Mouse (Mus musculus) kidney, embryonic 16.5 days (tissue): Measurements from ENCODE around the gene Sh2d5. TPM values are rescaled to one million over a fixed set of nuclear protein-coding genes. Genes with fewer than 3 reads are reported as not detected.

Experiments
- ATAC-seq: fragments of 200-750 bp; cut with Nextera tagmentation; 2 replicates; pipeline ENCODE4 v1.8.0; 2017; ENCODE audit warnings: moderate TSS enrichment; ENCODE audit not compliant: low FRiP score, low TSS enrichment
- H3K27ac ChIP-seq: fragments of 300-500 bp; sonication (generic); 2 replicates; pipeline ENCODE4 v1.5.1; 2014; ENCODE audit warnings: low read length
- H3K27me3 ChIP-seq: fragments of 300-500 bp; sonication (generic); 2 replicates; pipeline ENCODE4 v1.6.1; 2014; ENCODE audit warnings: low read length, control low read depth, mixed read lengths; ENCODE audit not compliant: insufficient read depth
- H3K36me3 ChIP-seq: fragments of 300-500 bp; sonication (generic); 2 replicates; pipeline ENCODE4 v1.6.1; 2014; ENCODE audit warnings: low read length, control low read depth, mixed read lengths; ENCODE audit not compliant: insufficient read depth
- H3K4me1 ChIP-seq: fragments of 300-500 bp; sonication (generic); 2 replicates; pipeline ENCODE4 v1.6.1; 2014; ENCODE audit warnings: low read length, control low read depth, mixed read lengths; ENCODE audit not compliant: insufficient read depth
- H3K4me2 ChIP-seq: fragments of 300-500 bp; sonication (generic); replicated peaks from 2 replicates; pipeline ENCODE4 v1.6.1; 2014; ENCODE audit warnings: low read depth, low read length
- H3K4me3 ChIP-seq: fragments of 300-500 bp; sonication (generic); 2 replicates; pipeline ENCODE4 v1.5.1; 2014; ENCODE audit warnings: mild to moderate bottlenecking, low read length
- H3K9ac ChIP-seq: fragments of 300-500 bp; sonication (generic); replicated peaks from 2 replicates; pipeline ENCODE4 v1.6.1; 2014; ENCODE audit warnings: low read length
- H3K9me3 ChIP-seq: fragments of 300-500 bp; sonication (generic); 2 replicates; pipeline ENCODE4 v1.6.1; 2016; ENCODE audit warnings: low read length, control low read depth
- WGBS: fragments of 180-500 bp; shearing (Covaris S2); extraction: QIAGEN DNeasy Blood & Tissue Kit; methylation state at CpG from one replicate; pipeline ENCODE4 v1.1.7; 2014; 5-methylcytosine and 5-hydroxymethylcytosine counted together
- polyA plus RNA-seq: library from polyadenylated mRNA; unstranded; fragments of >200 nt; fragmentation: Nextera tagmentation; extraction: Ambion mirVana; gene quantifications from 2 replicates; pipeline ENCODE4 v1.2.1, GENCODE M21; 2015

Sh2d5 gene
- polyA plus RNA-seq = 0.67 and 0.76 TPM in 2 replicates

DNA sequence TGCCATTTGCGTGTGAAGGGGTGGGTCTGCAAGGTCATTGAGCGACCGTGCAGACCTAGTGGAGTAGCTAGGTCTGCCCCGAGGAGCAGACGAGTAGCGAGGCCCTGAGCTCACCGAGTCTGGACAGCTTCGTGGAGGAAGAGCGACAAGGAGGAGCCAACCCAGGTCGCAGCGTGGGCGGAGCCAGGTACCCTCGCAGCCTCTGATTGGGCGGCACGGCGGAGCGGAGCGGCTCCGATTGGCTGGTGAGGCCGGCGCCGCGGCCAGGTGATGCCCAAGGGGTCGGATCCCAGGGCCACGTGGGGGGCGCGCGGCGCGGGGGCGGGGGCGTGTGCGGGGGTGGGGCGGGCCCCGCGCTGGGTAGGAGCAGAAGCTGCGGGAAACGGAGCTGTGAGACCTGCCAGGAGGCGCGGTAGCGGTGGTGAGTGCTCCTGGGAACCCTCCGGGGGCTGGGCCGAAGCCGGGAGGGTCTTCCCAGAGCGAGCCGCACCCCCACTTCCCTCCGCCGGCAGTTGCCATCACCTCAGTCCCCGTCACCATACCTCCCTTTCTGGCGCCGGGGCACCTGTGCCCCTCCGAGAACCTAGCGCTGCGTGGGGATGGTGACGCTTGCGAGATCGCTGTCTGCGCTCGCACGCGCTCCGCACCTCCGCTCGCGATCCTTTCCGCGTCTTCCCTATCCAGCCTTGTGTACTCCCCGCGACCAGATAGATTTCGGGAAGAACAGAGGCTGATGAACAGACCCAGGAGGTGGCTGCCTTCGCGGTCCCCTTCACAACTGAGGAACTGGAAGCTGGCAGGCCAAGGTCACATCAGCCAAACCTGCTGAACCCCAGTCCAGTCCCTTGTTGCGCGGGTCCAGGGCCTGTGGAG lies at the start of gene Sh2d5, which contains the start of gene Kif17:
Gene Sh2d5, plus strand, starts transcription at position 316 of the 873 bp plus-strand sequence.
Gene Kif17, plus strand, starts transcription at position 348 of the 873 bp plus-strand sequence.
- Histone ChIP-seq H3K27me3 (peaks cover 27% of the 10 kb centered on the region), H3K9ac (peak within 1 kb of the TSS; percentile 61), H3K27ac (0 out of 2 replicates have a peak within 1 kb of the TSS, but pooled peaks have one; percentile 6), H3K9me3 (no peaks in the 10 kb centered on the region), H3K4me3 (peak within 1 kb of the TSS; percentile 59), H3K36me3 (peaks cover 13% of the 10 kb centered on the region), H3K4me1 (peaks cover 33% of the 10 kb centered on the region), H3K4me2 (peak within 1 kb of the TSS; percentile 99)
- ATAC-seq = peak; percentile 91
- WGBS = under 1% methylated on average over 52 of the region's 74 CpGs

DNA sequence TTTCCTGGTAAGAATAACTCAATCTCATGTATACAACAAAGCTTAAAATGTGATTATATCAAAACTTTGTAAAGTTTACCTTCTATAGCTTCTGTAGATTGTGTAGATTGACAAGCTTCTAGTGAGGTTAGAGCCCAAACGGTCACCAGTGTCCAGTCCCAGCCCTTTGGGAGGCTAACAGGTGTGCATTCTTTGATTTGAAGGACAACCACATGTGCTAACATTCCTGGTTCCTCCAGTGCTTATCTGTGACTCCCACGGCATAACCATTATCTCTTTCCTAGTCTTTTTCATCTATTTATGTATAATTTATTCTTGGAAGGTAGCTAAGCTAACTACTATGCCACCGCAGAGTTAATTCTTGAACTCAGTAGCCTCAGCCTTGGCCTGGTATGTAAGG lies 49.4 kb upstream of the Sh2d5 start:
- H3K4me1 ChIP-seq = no peaks in the 10 kb centered on the region
- 91% methylated on average over 3 of the region's 3 CpGs for WGBS
- H3K27ac ChIP-seq = no peak overlapping the region
- H3K27me3 ChIP-seq = no peaks in the 10 kb centered on the region
- no peak for ATAC-seq
- H3K9me3 ChIP-seq = no peaks in the 10 kb centered on the region
- H3K4me3 ChIP-seq = no peak overlapping the region
- H3K36me3 ChIP-seq = peaks cover 79% of the 10 kb centered on the region
- H3K9ac ChIP-seq = no peak overlapping the region
- H3K4me2 ChIP-seq = no peak overlapping the region

DNA sequence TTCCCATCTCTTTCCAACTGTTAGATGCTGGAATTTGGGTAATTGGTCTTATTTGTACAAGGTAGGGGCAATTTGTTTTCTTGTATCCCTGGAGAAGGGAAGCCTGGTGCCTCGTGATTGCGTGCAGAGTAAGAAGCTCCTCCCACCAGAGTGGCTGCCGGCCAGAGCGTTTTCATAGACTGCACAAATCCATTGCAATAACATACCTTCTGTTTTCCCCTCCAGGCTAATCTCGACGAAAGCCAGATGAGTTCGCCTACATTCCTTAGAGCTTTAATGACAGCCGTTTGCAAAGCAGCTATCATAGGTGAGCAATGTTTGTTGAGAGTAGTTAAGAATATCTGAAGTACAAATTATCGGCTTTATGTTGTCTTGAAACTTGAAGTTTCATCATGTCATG lies 48.5 kb upstream of the Sh2d5 start:
- Histone ChIP-seq H3K9me3 (no peaks in the 10 kb centered on the region), H3K9ac (no peak overlapping the region), H3K36me3 (peaks cover 74% of the 10 kb centered on the region), H3K4me1 (no peaks in the 10 kb centered on the region), H3K4me2 (no peak overlapping the region), H3K27ac (no peak overlapping the region), H3K27me3 (no peaks in the 10 kb centered on the region), H3K4me3 (no peak overlapping the region)
- 80% methylated on average over 9 of the region's 9 CpGs for WGBS
- no peak for ATAC-seq

GRCm38 (mm10) chr4:138210116-138210515 lies 40.1 kb upstream of the Sh2d5 start:
- Histone ChIP-seq H3K9me3 (no peaks in the 10 kb centered on the region), H3K27ac (no peak overlapping the region), H3K4me1 (no peaks in the 10 kb centered on the region), H3K9ac (no peak overlapping the region), H3K27me3 (no peaks in the 10 kb centered on the region), H3K4me2 (no peak overlapping the region), H3K4me3 (no peak overlapping the region), H3K36me3 (peaks cover 29% of the 10 kb centered on the region)
- ATAC-seq = no peak
- 93% methylated on average over 5 of the region's 5 CpGs for WGBS

GRCm38 (mm10) chr4:138213861-138214260 lies 36.3 kb upstream of the Sh2d5 start:
- WGBS = 82% methylated on average over 3 of the region's 3 CpGs
- Histone ChIP-seq H3K27me3 (no peaks in the 10 kb centered on the region), H3K9me3 (no peaks in the 10 kb centered on the region), H3K4me3 (no peak overlapping the region), H3K4me1 (peaks cover 20% of the 10 kb centered on the region), H3K36me3 (peaks cover 13% of the 10 kb centered on the region), H3K4me2 (no peak overlapping the region), H3K9ac (no peak overlapping the region), H3K27ac (no peak overlapping the region)
- ATAC-seq = no peak

DNA sequence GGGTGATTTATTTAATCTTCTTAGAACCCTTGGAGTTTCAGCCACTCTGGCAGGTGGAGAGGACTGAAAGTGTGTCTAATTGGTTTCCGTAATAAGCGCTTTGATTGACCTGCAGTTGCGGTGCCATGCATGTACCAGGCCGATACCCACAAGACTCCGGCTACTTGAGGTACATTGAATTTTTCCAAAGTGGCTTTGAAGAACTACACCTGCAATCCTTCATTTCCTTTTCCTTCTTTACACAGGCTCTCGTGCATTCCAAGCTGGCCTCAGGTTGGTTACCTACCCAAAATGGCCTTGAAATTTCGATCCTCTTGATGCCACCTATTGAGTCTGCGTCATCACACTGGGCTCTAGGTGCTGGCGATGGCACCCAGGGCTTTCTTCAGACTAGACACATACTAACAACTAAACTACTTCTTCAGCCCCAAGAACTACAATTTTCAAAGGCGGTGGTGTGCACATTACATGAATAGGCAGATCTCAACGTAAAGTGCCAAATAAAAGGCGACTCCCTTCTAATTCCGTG lies 34.5 kb upstream of the Sh2d5 start:
- Histone ChIP-seq H3K4me2 (peak overlapping the region; percentile 78), H3K36me3 (peaks cover 7% of the 10 kb centered on the region; the same call in 1 of the 2 replicates), H3K4me1 (peaks cover 36% of the 10 kb centered on the region), H3K27me3 (no peaks in the 10 kb centered on the region), H3K9ac (peak overlapping the region; percentile 97), H3K27ac (peak overlapping the region; percentile 99), H3K4me3 (peak overlapping the region; percentile 90), H3K9me3 (no peaks in the 10 kb centered on the region)
- WGBS = 44% methylated on average over 13 of the region's 13 CpGs
- no peak for ATAC-seq

- Histone ChIP-seq H3K9me3 (no peaks in the 10 kb centered on the region), H3K9ac (peak within 1 kb of the TSS; percentile 97), H3K4me3 (peak within 1 kb of the TSS; percentile 90), H3K27ac (peak within 1 kb of the TSS; percentile 99), H3K36me3 (peaks cover 7% of the 10 kb centered on the region; the same call in 1 of the 2 replicates), H3K4me1 (peaks cover 36% of the 10 kb centered on the region), H3K27me3 (no peaks in the 10 kb centered on the region), H3K4me2 (peak within 1 kb of the TSS; percentile 93)
- WGBS = under 1% methylated on average over 82 of the region's 84 CpGs
- ATAC-seq = peak; percentile 73
Observed at GRCm38 (mm10) chr4:138216200-138216890, 33.9 kb upstream of the Sh2d5 start, which contains the start of gene Hp1bp3. Hp1bp3 (plus strand) TSS chr4:138216296.

GRCm38 (mm10) chr4:138216891-138217392 lies 33.3 kb upstream of the Sh2d5 start:
- ATAC-seq = peak; percentile 97
- Histone ChIP-seq H3K4me3 (peak overlapping the region; percentile 90), H3K36me3 (peaks cover 10% of the 10 kb centered on the region), H3K27ac (peak overlapping the region; percentile 99), H3K9me3 (no peaks in the 10 kb centered on the region), H3K4me2 (peak overlapping the region; percentile 93), H3K27me3 (no peaks in the 10 kb centered on the region), H3K9ac (peak overlapping the region; percentile 97), H3K4me1 (peaks cover 36% of the 10 kb centered on the region)
- under 1% methylated on average over 55 of the region's 68 CpGs for WGBS

- Histone ChIP-seq H3K9ac (peak overlapping the region; percentile 97), H3K4me3 (peak overlapping the region; percentile 90), H3K27me3 (no peaks in the 10 kb centered on the region), H3K27ac (peak overlapping the region; percentile 99), H3K4me1 (peaks cover 36% of the 10 kb centered on the region), H3K9me3 (no peaks in the 10 kb centered on the region), H3K36me3 (peaks cover 15% of the 10 kb centered on the region), H3K4me2 (peak overlapping the region; percentile 93)
- under 1% methylated on average over 36 of the region's 36 CpGs for WGBS
- ATAC-seq = peak; percentile 20
Observed at GRCm38 (mm10) chr4:138217441-138217840, 32.8 kb upstream of the Sh2d5 start.
